Mouse (Mus musculus): Measurements from ENCODE around the gene Rin2.
A peak's percentile ranks its signal among the peaks of the same experiment; 100 is the strongest.
"Not testable (repeated sequence)": the region's sequence is repeated elsewhere in the genome, so short reads cannot be mapped to it uniquely, and the experiment has no call there.

The Rin2 gene

DNA sequence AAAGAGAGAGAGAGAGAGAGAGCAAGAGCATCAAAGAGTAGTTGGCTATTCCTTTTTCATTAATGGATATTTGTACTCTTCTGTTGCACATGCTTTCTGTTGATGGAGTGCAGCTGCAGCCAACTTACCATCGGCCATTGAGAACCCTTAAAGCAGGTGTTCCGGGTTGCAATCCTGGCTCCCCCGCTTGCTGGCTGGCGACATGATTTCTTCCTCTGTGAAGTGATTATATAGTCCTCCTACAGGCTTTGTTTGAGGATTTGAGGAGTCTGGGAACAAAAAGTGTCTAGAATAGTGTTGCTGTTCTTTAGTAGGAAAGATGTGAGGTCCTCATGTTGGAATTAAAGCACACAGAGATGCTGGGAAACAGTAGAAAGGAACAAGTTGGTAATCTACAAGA lies 196.3 kb downstream of the Rin2 start:
- no peak for DNase-seq

GRCm38 (mm10) chr2:145872099-145872498 lies 197.1 kb downstream of the Rin2 start:
- DNase-seq: no peak

DNA sequence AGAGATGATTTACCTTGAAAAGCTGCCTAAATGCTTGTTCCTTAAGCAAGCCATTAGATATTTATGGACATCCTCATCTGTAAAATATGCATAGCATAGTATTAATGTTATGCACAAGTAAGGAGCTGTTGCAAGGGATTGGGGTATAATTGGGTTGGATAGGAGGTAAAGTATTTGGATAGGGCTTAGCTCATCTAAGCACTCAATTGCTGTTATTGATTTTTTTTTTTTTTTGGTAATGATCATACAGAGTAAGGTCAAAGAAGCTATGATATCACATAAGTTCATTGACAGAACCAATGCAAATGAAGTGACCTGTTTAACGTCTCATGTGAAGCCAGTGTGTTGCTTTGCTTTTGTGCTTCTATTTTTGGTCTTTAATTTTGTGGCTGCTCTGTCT lies 198.9 kb downstream of the Rin2 start:
- DNase-seq: no peak

GRCm38 (mm10) chr2:145874879-145875482 lies 200.0 kb downstream of the Rin2 start:
- DNase-seq: no peak

DNA sequence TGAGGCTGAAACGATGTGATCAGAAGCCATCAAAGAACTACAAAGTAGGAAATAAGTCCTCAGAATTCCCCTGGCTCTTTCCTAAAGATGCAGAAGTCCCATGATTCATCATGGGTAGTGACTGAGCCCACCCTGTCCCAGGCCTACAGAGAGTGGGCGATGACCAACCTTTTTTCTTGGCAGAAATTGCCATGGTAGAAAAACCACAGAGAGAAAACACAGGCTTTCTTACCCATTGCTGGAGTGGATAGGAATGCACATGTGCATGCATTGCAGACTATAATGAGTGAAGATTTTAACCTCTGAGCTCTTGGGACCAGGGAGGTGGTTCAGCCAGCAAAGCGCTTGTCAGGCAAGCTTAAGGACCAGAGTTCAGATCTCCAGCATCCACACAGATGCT lies 202.2 kb downstream of the Rin2 start:
- DNase-seq: no peak

DNA sequence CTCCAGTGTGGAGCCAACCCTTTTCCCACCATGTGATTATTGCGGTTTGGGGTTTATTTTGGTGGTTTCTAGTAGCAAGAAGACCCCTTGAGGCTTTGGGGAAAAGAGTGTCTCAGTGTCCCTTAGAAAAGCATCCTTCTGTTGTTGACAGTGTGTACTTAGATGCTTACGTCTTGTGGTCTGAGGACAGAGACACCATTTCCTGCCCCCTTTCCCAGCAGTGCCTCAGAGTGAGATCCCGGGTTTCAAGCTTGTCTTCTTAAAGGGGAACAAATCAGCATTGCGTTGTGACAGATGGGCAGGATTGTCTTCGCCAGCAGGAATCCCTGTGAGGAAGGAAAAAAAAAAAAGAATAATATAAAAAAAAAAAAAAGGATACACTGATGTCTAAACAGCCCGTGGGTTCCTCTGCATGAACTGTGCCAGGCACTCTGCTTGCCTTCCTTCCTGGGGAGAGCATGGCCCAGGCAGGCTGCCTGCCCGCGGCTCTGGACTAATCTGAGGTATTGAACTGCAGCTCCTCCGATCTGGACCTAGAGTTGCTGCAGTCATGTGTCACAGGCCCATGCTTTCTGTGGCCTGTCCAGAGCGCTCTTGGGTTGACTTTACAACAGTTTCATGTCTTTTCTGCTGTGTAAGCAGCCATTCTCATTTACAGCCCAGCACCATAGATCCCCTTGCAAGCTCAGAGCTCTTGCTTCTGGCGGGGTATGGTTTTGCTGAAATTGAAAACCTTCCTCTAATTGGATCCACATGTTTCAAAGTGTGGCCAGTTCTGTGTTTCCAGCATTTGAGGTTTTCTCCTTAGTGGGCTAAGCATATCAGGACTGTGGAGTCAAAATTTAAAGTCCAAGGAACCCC lies 206.1 kb downstream of the Rin2 start:
- no peak for DNase-seq

GRCm38 (mm10) chr2:145881932-145882331 lies 206.9 kb downstream of the Rin2 start:
- DNase-seq: no peak

DNA sequence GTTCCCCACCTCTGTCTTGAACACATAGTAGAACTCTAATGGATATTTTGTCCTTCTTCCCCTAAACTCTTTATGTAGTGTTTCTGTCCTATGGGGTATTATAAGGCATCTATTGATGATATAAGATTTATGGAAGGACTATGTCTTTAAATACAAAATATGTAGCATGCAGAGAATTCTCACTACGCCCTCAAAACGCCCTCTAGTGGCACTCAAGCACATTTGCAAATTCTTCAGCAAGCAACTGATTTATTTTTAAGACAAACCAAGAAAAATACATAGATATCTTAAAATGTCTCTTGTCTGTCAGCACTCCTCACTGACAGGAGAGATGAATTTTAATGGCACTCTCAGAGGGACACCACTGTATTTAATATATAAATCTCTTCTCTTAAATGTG lies 207.4 kb downstream of the Rin2 start:
- DNase-seq: no peak

GRCm38 (mm10) chr2:145884036-145884912 lies 209.3 kb downstream of the Rin2 start:
- DNase-seq: peak; percentile 56

DNA sequence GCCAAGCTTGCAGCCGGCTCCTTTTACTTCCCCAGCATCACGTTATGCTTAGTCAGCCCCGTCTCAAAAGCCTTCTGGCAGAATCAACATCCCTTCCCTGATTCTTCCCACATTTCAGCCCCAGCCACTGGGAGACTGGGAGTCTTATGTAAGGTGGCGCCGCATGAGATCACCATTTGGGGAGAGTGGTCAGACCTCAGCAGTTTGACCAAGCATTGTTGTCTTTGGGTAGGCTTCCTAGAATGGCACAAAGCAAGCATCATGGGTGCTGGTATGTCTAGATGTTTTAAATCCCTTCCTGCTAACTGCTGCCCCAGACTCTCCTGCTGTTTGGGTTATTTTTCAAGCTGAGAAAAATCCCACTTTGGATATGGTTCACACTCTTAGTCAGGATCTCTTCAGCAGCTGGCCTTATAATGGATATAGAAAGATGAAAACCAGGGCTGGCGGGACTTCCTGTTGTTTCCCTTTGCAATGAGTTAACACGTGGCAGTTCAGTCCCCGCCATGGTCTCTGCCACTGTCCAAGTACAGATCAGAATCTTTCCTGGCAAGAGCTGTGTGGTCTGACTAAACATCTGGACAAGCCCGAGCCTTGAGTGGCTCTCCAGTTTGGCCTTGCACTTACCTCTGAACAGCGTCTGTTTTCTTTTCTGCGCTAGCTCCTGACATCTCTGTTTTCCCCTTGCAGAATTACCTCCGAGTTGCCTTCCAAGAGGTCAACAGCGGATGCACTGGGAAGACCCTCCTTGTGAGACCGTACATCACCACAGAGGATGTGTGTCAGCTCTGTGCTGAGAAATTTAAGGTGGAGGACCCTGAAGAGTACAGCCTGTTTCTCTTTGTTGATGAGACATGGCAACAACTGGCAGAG lies 210.1 kb downstream of the Rin2 start:
- peak; percentile 43 for DNase-seq

GRCm38 (mm10) chr2:145887937-145888765 lies 213.1 kb downstream of the Rin2 start:
- DNase-seq: peak; percentile 48

- no peak for DNase-seq
Measured at GRCm38 (mm10) chr2:145888766-145889480, 213.9 kb downstream of the Rin2 start.

GRCm38 (mm10) chr2:145890571-145890970 lies 215.6 kb downstream of the Rin2 start:
- DNase-seq: no peak

GRCm38 (mm10) chr2:145893756-145894155 lies 218.7 kb downstream of the Rin2 start:
- no peak for DNase-seq

- DNase-seq: no peak
Measured at GRCm38 (mm10) chr2:145898106-145898505, 223.1 kb downstream of the Rin2 start.

- DNase-seq: not testable (repeated sequence)
Measured at GRCm38 (mm10) chr2:145900318-145900717, 225.3 kb downstream of the Rin2 start.

DNA sequence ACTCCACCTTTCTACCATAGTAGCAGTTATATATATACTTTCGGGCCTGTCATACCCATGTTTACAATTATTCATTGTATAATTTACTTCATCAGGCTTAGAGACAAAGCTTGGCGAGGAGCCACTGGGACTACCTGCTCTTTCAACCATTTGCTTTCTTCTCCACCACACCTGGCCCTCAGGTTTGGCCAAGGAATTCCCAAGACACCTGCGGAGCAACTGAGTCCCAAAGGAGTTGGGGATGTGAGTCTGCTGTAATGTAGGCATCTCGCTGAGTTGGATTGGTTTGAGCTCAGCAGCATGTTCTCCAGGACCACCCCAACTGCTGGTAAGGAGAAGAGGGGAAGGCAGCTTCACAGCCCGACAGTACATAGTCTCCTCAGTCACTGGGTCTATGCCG lies 226.8 kb downstream of the Rin2 start, which contains the start of gene Naa20:
Gene Naa20, plus strand, starts transcription at position 239 of the 400 bp plus-strand sequence.
- DNase-seq: no peak

GRCm38 (mm10) chr2:145903061-145903901 lies 228.3 kb downstream of the Rin2 start:
- peak; percentile 92 for DNase-seq

DNA sequence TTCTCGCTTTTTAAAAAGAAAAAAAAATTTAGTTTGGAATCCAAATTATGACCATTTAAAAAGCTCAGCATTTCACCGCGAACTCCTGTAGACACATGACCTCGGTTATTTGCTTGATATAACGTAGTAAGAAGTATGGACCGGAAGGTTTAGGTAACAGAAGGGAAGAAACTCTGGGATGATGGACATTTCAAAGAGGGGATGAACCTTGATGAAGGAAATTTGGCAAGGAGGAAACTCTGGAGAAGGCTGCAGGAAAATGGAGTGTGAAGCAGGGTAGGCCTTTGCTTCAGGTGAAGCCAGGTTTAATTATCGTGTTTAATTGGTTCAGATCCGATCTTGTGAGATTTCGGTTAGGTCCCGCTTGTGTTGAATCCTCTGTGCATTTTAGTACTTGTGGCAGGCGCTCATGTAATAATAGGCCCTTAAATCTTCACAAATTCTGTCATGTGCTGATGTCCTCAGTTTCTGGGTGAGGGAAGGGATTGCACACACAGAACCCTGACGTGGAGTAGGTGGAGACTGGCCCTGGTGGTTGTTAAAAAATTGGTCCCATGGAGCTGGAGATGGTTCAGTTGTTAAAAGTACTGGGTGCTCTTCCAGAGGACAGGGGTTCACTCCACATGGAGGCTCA lies 229.1 kb downstream of the Rin2 start:
- no peak for DNase-seq
